ENCODE assay signal across 22 mouse cellular contexts in the genomic region with DNA sequence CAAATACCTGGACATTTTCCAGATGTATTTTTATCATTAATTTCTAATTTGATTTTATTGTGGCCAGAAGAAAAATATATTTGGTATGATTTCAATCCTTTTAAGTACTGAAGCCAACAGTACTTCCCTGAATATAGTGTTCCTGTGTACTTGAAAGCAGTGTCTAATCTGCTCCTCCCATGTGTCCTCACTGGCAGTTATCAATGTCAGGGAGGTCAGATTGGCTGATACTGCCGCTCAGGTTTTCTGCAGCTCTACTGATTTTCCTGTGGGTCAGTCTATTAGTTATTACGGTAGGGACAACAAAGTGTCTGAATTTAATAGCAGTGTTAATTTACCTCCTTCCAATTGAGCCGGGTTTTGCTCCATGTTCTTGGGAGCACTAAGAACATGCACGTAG. TPM values are rescaled to one million over a fixed set of nuclear protein-coding genes. Genes with fewer than 3 reads are reported as not detected.
"Had no signal": no experiment of that assay in that cellular context is flagged by ENCODE, and none has a peak within 500 bp of the region (broad histone marks: within the 10 kb centered on the region; RNA-seq: fewer than 3 reads in every experiment).

No protein-coding gene starts in this region.

- H3K27ac ChIP-seq: limb, embryonic 15.5 days; liver, embryonic 12.5 days; midbrain, embryonic 10.5 days; neural tube, embryonic 15.5 days had no signal

- H3K9ac ChIP-seq: limb, embryonic 15.5 days; liver, embryonic 12.5 days; neural tube, embryonic 15.5 days had no signal

- H3K27me3 ChIP-seq: limb, embryonic 15.5 days; liver, embryonic 12.5 days; neural tube, embryonic 15.5 days had no signal

- H3K4me3 ChIP-seq: limb, embryonic 15.5 days; liver, embryonic 12.5 days; midbrain, embryonic 10.5 days; myocyte; neural tube, embryonic 15.5 days had no signal

- DNase-seq: kidney, adult 8-10 months; kidney, postnatal 25 days; lung, adult 18-20 months; midbrain, embryonic 14.5 days; right cerebral cortex, adult 18-20 months; right cerebral cortex, postnatal 25 days; thymus, adult 2 months; thymus, postnatal 25 days had no signal

- H3K36me3 ChIP-seq: limb, embryonic 15.5 days; liver, embryonic 12.5 days; midbrain, embryonic 10.5 days; neural tube, embryonic 15.5 days had no signal

- H3K4me2 ChIP-seq: limb, embryonic 15.5 days; liver, embryonic 12.5 days; neural tube, embryonic 15.5 days had no signal

- H3K9me3 ChIP-seq: limb, embryonic 15.5 days; neural tube, embryonic 15.5 days had no signal

- ATAC-seq: liver, embryonic 12.5 days had no signal

- H3K4me1 ChIP-seq: limb, embryonic 15.5 days; midbrain, embryonic 10.5 days; neural tube, embryonic 15.5 days had no signal

RNA-seq across cellular contexts. Expression of a gene that starts 15.8 kb away (rescaled TPM):
- total RNA-seq: layer of hippocampus, postnatal 25 days; left cerebral cortex, adult 8-10 months; left cerebral cortex, postnatal 25 days had no signal
- polyA plus RNA-seq: kidney, embryonic 16.5 days; limb, embryonic 11.5 days; limb, embryonic 15.5 days; liver, embryonic 12.5 days; lung, embryonic 16.5 days; midbrain, embryonic 10.5 days; midbrain, embryonic 14.5 days; myocyte; neural tube, embryonic 11.5 days; neural tube, embryonic 15.5 days; small intestine, adult 2 months; thymus, adult 2 months; urinary bladder, adult 2 months had no signal
